Mouse (Mus musculus): ENCODE results near the gene Btbd16. TPM values are rescaled to one million over a fixed set of nuclear protein-coding genes. Genes with fewer than 3 reads are reported as not detected.

Gene Btbd16
- total and polyA plus RNA-seq, 2 experiments, result 0.06 TPM; not detected in 1

- no peak overlapping the region for H3K4me3 ChIP-seq (ENCODE audit: insufficient read depth, low read depth, low read length)
- peaks cover 5% of the 10 kb centered on the region; the same call in 1 of the 2 replicates for H3K27me3 ChIP-seq (ENCODE audit: control insufficient read depth, insufficient read depth, low read length)
- no peaks in the 10 kb centered on the region for H3K4me1 ChIP-seq (ENCODE audit: control insufficient read depth, insufficient read depth, low read length)
- no peaks in the 10 kb centered on the region for H3K36me3 ChIP-seq (ENCODE audit: control insufficient read depth, insufficient read depth, low read length)
- no peak overlapping the region for H3K9ac ChIP-seq (ENCODE audit: low read depth, low read length)
- H3K27ac ChIP-seq (replicated peaks; ENCODE audit: insufficient read depth, low read depth, low read length), result no peak overlapping the region
- peak; percentile 71 for DNase-seq (ENCODE audit: extremely low read depth, low read depth, low spot score)
- no peaks in the 10 kb centered on the region for H3K79me2 ChIP-seq (ENCODE audit: control insufficient read depth, insufficient read depth, low read length)
- 52% methylated on average over 11 of the region's 11 CpGs for WGBS
- peak; percentile 70 for TF ChIP-seq CTCF (IDR thresholded peaks at IDR 0.05; ENCODE audit: low read depth, low read length)
- no peak for TF ChIP-seq POLR2A (IDR thresholded peaks at IDR 0.05; ENCODE audit: extremely low read depth, insufficient read depth, low read length)
Measured at GRCm38 (mm10) chr7:130773171-130773830, 568 bp upstream of the Btbd16 start.

GRCm38 (mm10) chr7:130780866-130781419 lies 7.1 kb downstream of the Btbd16 start:
- 25% methylated on average over 5 of the region's 5 CpGs for WGBS

GRCm38 (mm10) chr7:130782501-130783050 lies 8.7 kb downstream of the Btbd16 start:
- no peak for TF ChIP-seq POLR2A (IDR thresholded peaks at IDR 0.05; ENCODE audit: extremely low read depth, insufficient read depth, low read length)
- no peak for TF ChIP-seq CTCF (IDR thresholded peaks at IDR 0.05; ENCODE audit: low read depth, low read length)
- no peaks in the 10 kb centered on the region for H3K36me3 ChIP-seq (ENCODE audit: control insufficient read depth, insufficient read depth, low read length)
- H3K27me3 ChIP-seq (ENCODE audit: control insufficient read depth, insufficient read depth, low read length), result peaks cover 11% of the 10 kb centered on the region
- H3K9ac ChIP-seq (ENCODE audit: low read depth, low read length), result no peak overlapping the region
- no peak overlapping the region for H3K4me3 ChIP-seq (ENCODE audit: insufficient read depth, low read depth, low read length)
- H3K27ac ChIP-seq (replicated peaks; ENCODE audit: insufficient read depth, low read depth, low read length), result no peak overlapping the region
- DNase-seq (ENCODE audit: extremely low read depth, low read depth, low spot score), result no peak
- H3K4me1 ChIP-seq (ENCODE audit: control insufficient read depth, insufficient read depth, low read length), result no peaks in the 10 kb centered on the region; the same call in 1 of the 2 replicates
- 90% methylated on average over 5 of the region's 5 CpGs for WGBS
- no peaks in the 10 kb centered on the region for H3K79me2 ChIP-seq (ENCODE audit: control insufficient read depth, insufficient read depth, low read length)

More at GRCm38 (mm10) chr7:130780866-130781419, 7.1 kb downstream of the Btbd16 start:
- Histone ChIP-seq H3K27me3 (ENCODE audit: control insufficient read depth, insufficient read depth, low read length) (peaks cover 11% of the 10 kb centered on the region), H3K4me1 (ENCODE audit: control insufficient read depth, insufficient read depth, low read length) (no peaks in the 10 kb centered on the region), H3K79me2 (ENCODE audit: control insufficient read depth, insufficient read depth, low read length) (no peaks in the 10 kb centered on the region), H3K4me3 (ENCODE audit: insufficient read depth, low read depth, low read length) (no peak overlapping the region), H3K36me3 (ENCODE audit: control insufficient read depth, insufficient read depth, low read length) (no peaks in the 10 kb centered on the region), H3K27ac (replicated peaks; ENCODE audit: insufficient read depth, low read depth, low read length) (no peak overlapping the region), H3K9ac (ENCODE audit: low read depth, low read length) (no peak overlapping the region)
- TF ChIP-seq POLR2A (IDR thresholded peaks at IDR 0.05; ENCODE audit: extremely low read depth, insufficient read depth, low read length) (no peak), CTCF (IDR thresholded peaks at IDR 0.05; ENCODE audit: low read depth, low read length) (no peak)
- no peak for DNase-seq (ENCODE audit: extremely low read depth, low read depth, low spot score)

- Histone ChIP-seq H3K4me3 (ENCODE audit: insufficient read depth, low read depth, low read length) (no peak overlapping the region), H3K36me3 (ENCODE audit: control insufficient read depth, insufficient read depth, low read length) (no peaks in the 10 kb centered on the region), H3K4me1 (ENCODE audit: control insufficient read depth, insufficient read depth, low read length) (no peaks in the 10 kb centered on the region; the same call in 1 of the 2 replicates), H3K27me3 (ENCODE audit: control insufficient read depth, insufficient read depth, low read length) (peaks cover 4% of the 10 kb centered on the region; the same call in 1 of the 2 replicates), H3K27ac (replicated peaks; ENCODE audit: insufficient read depth, low read depth, low read length) (no peak overlapping the region), H3K9ac (ENCODE audit: low read depth, low read length) (no peak overlapping the region), H3K79me2 (ENCODE audit: control insufficient read depth, insufficient read depth, low read length) (no peaks in the 10 kb centered on the region)
- WGBS, result 69% methylated on average over 12 of the region's 12 CpGs
- no peak for DNase-seq (ENCODE audit: extremely low read depth, low read depth, low spot score)
- TF ChIP-seq CTCF (IDR thresholded peaks at IDR 0.05; ENCODE audit: low read depth, low read length), result no peak
- no peak for TF ChIP-seq POLR2A (IDR thresholded peaks at IDR 0.05; ENCODE audit: extremely low read depth, insufficient read depth, low read length)
Measured at GRCm38 (mm10) chr7:130785923-130786575, 12.2 kb downstream of the Btbd16 start.

GRCm38 (mm10) chr7:130786708-130787107 lies 12.8 kb downstream of the Btbd16 start:
- H3K4me1 ChIP-seq (ENCODE audit: control insufficient read depth, insufficient read depth, low read length), result no peaks in the 10 kb centered on the region; the same call in 1 of the 2 replicates
- peak; percentile 54 for DNase-seq (ENCODE audit: extremely low read depth, low read depth, low spot score)
- WGBS, result 29% methylated on average over 5 of the region's 5 CpGs
- no peak overlapping the region for H3K27ac ChIP-seq (replicated peaks; ENCODE audit: insufficient read depth, low read depth, low read length)
- H3K79me2 ChIP-seq (ENCODE audit: control insufficient read depth, insufficient read depth, low read length), result no peaks in the 10 kb centered on the region
- peaks cover 4% of the 10 kb centered on the region; the same call in 1 of the 2 replicates for H3K27me3 ChIP-seq (ENCODE audit: control insufficient read depth, insufficient read depth, low read length)
- no peak overlapping the region for H3K4me3 ChIP-seq (ENCODE audit: insufficient read depth, low read depth, low read length)
- H3K36me3 ChIP-seq (ENCODE audit: control insufficient read depth, insufficient read depth, low read length), result no peaks in the 10 kb centered on the region
- H3K9ac ChIP-seq (ENCODE audit: low read depth, low read length), result no peak overlapping the region
- no peak for TF ChIP-seq POLR2A (IDR thresholded peaks at IDR 0.05; ENCODE audit: extremely low read depth, insufficient read depth, low read length)
- no peak for TF ChIP-seq CTCF (IDR thresholded peaks at IDR 0.05; ENCODE audit: low read depth, low read length)

Data from liver, adult 2 months (tissue).